Mouse (Mus musculus) brown adipose tissue, adult 24 weeks (tissue): Measurements from ENCODE around the gene Lin28b. TPM values are rescaled to one million over a fixed set of nuclear protein-coding genes. Genes with fewer than 3 reads are reported as not detected.
"Not testable (repeated sequence)": the region's sequence is repeated elsewhere in the genome, so short reads cannot be mapped to it uniquely, and the experiment has no call there.

ENCODE experiments used
- H3K27ac ChIP-seq: fragments of 200-500 bp; replicated peaks from 2 replicates; pipeline ENCODE4 v1.5.1; 2012; ENCODE audit warnings: low read depth, mild to moderate bottlenecking, low read length
- H3K4me1 ChIP-seq: fragments of 200-500 bp; 2 replicates; pipeline ENCODE4 v1.6.1; 2012; ENCODE audit warnings: low read length, mixed read lengths; ENCODE audit not compliant: control insufficient read depth, insufficient read depth, insufficient read length
- H3K4me3 ChIP-seq: fragments of 200-500 bp; 2 replicates; pipeline ENCODE4 v1.5.1; 2012; ENCODE audit warnings: low read depth, mild to moderate bottlenecking, low read length, moderate library complexity; ENCODE audit not compliant: insufficient read depth
- polyA plus RNA-seq: library from polyadenylated mRNA; stranded (reverse); fragments of >200 nt; gene quantifications from 2 replicates; pipeline ENCODE4 v1.2.4, GENCODE M21; 2012; ENCODE audit not compliant: missing spikeins, insufficient read depth, insufficient read length

Lin28b gene
- polyA plus RNA-seq, 1 experiment, result not detected

GRCm38 (mm10) chr10:45370545-45370944 lies 115.7 kb downstream of the Lin28b start:
- no peak overlapping the region for H3K27ac ChIP-seq
- H3K4me3 ChIP-seq, result no peak overlapping the region
- H3K4me1 ChIP-seq, result no peaks in the 10 kb centered on the region

DNA sequence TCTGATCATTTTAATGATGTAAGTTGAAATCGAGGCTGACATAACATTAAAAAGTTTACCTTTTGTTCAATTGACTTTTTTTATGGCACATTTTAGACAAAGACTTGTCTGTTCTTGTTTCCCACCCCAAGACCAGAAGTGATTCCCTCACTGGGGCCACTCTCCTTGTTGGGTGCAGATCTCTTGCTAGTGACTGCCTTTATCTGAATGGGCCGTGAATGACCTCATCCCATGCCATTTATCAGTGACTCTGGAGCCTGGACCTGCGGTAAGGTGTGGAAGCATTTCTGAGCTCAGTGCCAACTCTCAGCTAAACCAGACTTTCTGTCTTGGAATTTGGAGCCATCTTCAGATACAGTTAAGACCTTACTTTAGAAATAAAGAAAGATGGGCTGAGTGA lies 116.6 kb downstream of the Lin28b start:
- Histone ChIP-seq H3K4me3 (no peak overlapping the region), H3K27ac (no peak overlapping the region)

GRCm38 (mm10) chr10:45366987-45367705 lies 119.0 kb downstream of the Lin28b start:
- Histone ChIP-seq H3K27ac (no peak overlapping the region), H3K4me3 (no peak overlapping the region), H3K4me1 (0 out of 2 replicates have a peak, but pooled peaks cover 2% of the 10 kb centered on the region)

More for the DNA sequence above, 116.6 kb downstream of the Lin28b start:
- H3K4me1 ChIP-seq, result no peaks in the 10 kb centered on the region

DNA sequence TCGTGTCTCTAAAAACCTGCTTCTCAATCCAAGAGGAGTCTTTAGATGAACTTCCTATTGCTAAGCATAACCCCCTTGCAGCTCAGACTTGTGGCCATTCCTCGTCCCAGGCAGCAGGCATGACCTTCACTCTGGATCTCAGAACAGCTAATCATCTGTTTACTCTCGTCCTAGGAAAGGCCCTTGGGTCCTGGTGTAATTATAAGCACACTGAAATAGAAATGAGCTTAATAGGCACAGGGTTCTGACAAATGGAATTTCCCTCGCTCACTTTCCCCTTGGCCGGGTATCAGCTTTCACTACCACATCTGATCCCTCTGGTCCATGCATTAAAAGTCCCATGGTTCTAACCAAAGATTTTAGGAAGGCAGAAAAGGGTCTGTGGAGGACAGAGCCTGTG lies 122.8 kb downstream of the Lin28b start:
- H3K27ac ChIP-seq, result no peak overlapping the region

DNA sequence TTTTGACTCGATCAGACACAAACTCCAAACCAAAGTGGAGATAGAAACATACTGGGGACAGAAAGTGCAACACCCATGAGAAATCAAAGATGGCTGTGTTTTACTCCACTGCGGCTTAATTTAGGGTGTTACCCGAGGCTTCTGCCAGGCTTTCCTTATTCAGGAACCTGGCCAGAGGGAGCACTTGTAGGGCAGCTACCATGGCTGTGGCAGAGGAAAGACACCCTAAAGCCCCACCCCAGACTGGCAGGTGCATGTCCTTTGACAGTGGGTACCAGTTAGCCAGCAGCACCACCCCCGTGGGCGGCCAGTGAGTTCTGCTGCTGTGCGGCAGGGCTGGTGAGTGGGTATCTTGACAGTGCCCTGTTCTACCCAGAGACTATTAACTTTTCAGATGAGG lies 130.1 kb downstream of the Lin28b start:
- H3K27ac ChIP-seq, result no peak overlapping the region

More for the DNA sequence above, 122.8 kb downstream of the Lin28b start:
- Histone ChIP-seq H3K4me3 (no peak overlapping the region), H3K4me1 (0 out of 2 replicates have a peak, but pooled peaks cover 2% of the 10 kb centered on the region)

GRCm38 (mm10) chr10:45348143-45348542 lies 138.1 kb downstream of the Lin28b start:
- not testable (repeated sequence) for H3K4me3 ChIP-seq, H3K27ac ChIP-seq, H3K4me1 ChIP-seq

More for the DNA sequence above, 130.1 kb downstream of the Lin28b start:
- Histone ChIP-seq H3K4me1 (no peaks in the 10 kb centered on the region), H3K4me3 (no peak overlapping the region)

- no peaks in the 10 kb centered on the region for H3K4me1 ChIP-seq
- H3K4me3 ChIP-seq, result no peak overlapping the region
- no peak overlapping the region for H3K27ac ChIP-seq
Observed at GRCm38 (mm10) chr10:45345217-45345616, 141.0 kb downstream of the Lin28b start.

- H3K27ac ChIP-seq, result no peak overlapping the region
- no peak overlapping the region for H3K4me3 ChIP-seq
- H3K4me1 ChIP-seq, result no peaks in the 10 kb centered on the region
Observed at GRCm38 (mm10) chr10:45344381-45344780, 141.8 kb downstream of the Lin28b start.

DNA sequence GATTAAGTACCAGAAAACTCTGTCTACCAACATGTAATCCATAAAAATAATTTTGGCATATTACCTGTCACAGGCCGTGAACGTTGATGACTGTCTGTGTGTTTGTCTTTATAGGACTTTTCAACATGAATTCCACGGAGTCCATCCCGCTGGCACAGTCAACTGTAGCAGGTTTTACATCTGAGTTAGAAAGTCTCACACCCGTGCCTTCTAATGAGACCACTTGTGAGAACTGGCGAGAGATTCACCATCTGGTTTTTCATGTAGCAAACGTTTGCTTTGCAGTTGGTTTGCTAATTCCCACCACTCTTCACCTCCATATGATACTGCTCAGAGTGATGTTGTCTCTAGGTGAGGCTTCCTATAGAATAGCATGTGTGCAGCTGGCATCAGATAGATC lies 147.1 kb downstream of the Lin28b start:
- no peak overlapping the region for H3K4me3 ChIP-seq
- H3K27ac ChIP-seq, result no peak overlapping the region
- no peaks in the 10 kb centered on the region for H3K4me1 ChIP-seq

DNA sequence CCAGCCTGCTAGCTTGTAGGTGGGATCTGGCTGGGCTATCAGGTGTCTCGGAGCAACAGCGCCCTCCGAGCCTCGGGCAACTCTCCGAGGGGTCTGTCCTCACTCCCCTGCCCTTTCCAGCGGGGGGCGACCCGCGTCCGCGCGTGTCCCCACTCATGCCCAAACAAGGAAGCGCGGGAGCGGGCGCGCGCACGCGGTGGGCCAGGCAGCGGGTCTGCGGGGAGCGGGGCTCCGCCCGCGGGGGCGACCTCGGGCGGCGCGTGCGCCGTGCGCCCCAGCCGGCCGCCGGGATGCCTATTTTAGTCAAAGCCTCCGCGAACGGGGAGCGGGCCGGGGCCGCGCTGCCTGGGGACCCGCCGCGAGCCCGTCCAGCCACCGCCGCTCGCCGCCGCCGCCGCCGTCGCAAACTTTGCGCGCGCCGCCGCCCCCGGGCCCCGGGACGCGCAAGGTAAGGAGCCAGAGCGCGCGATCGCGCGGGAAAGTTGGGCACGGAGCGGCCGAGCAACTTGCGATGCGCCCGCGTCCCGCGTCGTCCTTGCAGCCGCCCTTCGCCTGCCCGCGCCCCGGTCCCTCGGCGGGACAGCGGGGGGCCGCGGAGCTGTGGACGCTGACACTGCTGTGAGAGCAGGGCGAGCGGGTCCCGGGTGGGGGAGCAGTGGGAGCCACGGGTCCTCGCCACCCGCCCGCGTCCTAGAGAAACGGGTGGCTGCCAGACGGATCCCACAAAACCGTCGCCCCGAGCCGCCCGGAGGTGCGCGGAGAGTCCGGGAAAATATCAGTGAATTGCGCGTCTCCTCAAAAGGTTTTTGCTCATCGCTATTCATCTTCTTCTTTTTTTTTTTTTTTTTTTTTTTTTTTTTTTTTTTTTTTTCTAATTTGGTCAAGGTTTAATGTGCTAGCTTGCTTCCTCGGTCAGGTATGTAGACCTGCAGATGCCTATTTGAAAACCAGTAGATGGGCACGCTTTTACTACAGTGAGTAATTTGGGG lies 150.5 kb downstream of the Lin28b start, which contains the start of gene Bves:
Gene Bves (plus strand): TSS at position 339 of the 989 bp plus-strand sequence.
- H3K4me3 ChIP-seq, result peak within 1 kb of the TSS; percentile 42
- H3K27ac ChIP-seq, result no peak within 1 kb of the TSS
- H3K4me1 ChIP-seq, result no peaks in the 10 kb centered on the region

DNA sequence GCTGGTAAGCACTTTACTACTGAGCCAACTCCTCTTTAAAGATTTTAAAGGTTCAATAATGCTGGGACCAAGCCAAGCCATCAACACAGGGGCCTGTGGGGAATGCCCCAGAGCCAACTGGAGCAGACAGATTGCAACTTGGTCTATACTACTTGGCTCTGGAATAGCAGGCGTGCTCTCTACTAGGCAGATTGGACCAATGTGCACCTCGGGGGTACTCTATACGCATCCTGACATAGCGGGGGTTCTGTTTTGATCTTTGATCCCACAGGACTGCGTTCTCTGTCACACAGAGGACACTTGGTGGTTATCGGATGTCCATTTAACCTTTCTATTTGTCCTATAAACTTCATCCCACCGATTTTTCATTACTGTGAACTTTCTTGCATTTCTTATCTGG lies 151.3 kb downstream of the Lin28b start:
- no peak overlapping the region for H3K27ac ChIP-seq
- no peak overlapping the region for H3K4me3 ChIP-seq
- H3K4me1 ChIP-seq, result no peaks in the 10 kb centered on the region

GRCm38 (mm10) chr10:45328196-45329000 lies 157.8 kb downstream of the Lin28b start:
- no peak overlapping the region for H3K27ac ChIP-seq
- no peaks in the 10 kb centered on the region for H3K4me1 ChIP-seq
- no peak overlapping the region for H3K4me3 ChIP-seq
